Mouse (Mus musculus) limb, embryonic 11.5 days (tissue): Measurements from ENCODE around the gene Myo15. TPM values are rescaled to one million over a fixed set of nuclear protein-coding genes. Genes with fewer than 3 reads are reported as not detected.
A peak's percentile ranks its signal among the peaks of the same experiment; 100 is the strongest.
"Not testable (repeated sequence)": the region's sequence is repeated elsewhere in the genome, so short reads cannot be mapped to it uniquely, and the experiment has no call there.

Experiments used
- ATAC-seq: fragments of 200-750 bp; cut with Nextera tagmentation; 2 replicates; pipeline ENCODE4 v1.8.0; 2017; ENCODE audit warnings: low read depth; ENCODE audit not compliant: insufficient number of reproducible peaks, low FRiP score, low TSS enrichment
- DNase-seq: peaks from one replicate; pipeline ENCODE4 v3.0.0-alpha.2; 2015; ENCODE audit warnings: low spot score
- H3K27ac ChIP-seq: fragments of 300-500 bp; sonication (generic); replicated peaks from 2 replicates; pipeline ENCODE4 v1.5.1; 2014; ENCODE audit warnings: low read depth, mild to moderate bottlenecking, low read length
- H3K27me3 ChIP-seq: fragments of 300-500 bp; sonication (generic); 2 replicates; pipeline ENCODE4 v1.6.1; 2014; ENCODE audit warnings: mild to moderate bottlenecking, low read length, mixed read lengths; ENCODE audit not compliant: control insufficient read depth, insufficient read depth
- H3K36me3 ChIP-seq: fragments of 300-500 bp; sonication (generic); 2 replicates; pipeline ENCODE4 v1.6.1; 2014; ENCODE audit warnings: mild to moderate bottlenecking, low read length, moderate library complexity, mixed read lengths; ENCODE audit not compliant: control insufficient read depth, insufficient read depth
- H3K4me1 ChIP-seq: fragments of 300-500 bp; sonication (generic); 2 replicates; pipeline ENCODE4 v1.6.1; 2014; ENCODE audit warnings: low read length, mixed read lengths; ENCODE audit not compliant: control insufficient read depth, insufficient read depth
- H3K4me2 ChIP-seq: fragments of 300-500 bp; sonication (generic); 2 replicates; pipeline ENCODE4 v1.6.1; 2014; ENCODE audit warnings: low read depth, mild to moderate bottlenecking, moderate library complexity; ENCODE audit not compliant: severe bottlenecking
- H3K4me3 ChIP-seq: fragments of 300-500 bp; sonication (generic); 2 replicates; pipeline ENCODE4 v1.5.1; 2014; ENCODE audit warnings: low read depth, low read length
- H3K9ac ChIP-seq: fragments of 300-500 bp; sonication (generic); 2 replicates; pipeline ENCODE4 v1.6.1; 2014; ENCODE audit warnings: mild to moderate bottlenecking, low read length
- H3K9me3 ChIP-seq: fragments of 300-500 bp; sonication (generic); 2 replicates; pipeline ENCODE4 v1.6.1; 2016; ENCODE audit warnings: low read length; ENCODE audit not compliant: control insufficient read depth
- WGBS: fragments of 180-500 bp; shearing (Covaris S2); extraction: QIAGEN DNeasy Blood & Tissue Kit; methylation state at CpG from one replicate; pipeline ENCODE4 v1.1.7; 2014; 5-methylcytosine and 5-hydroxymethylcytosine counted together
- polyA plus RNA-seq: library from polyadenylated mRNA; unstranded; fragments of >200 nt; fragmentation: Nextera tagmentation; extraction: Ambion mirVana; gene quantifications from 2 replicates; pipeline ENCODE4 v1.2.1, GENCODE M21; 2014

Myo15 gene
- polyA plus RNA-seq, 1 experiment from 2014 or later: 0.17 TPM

- Histone ChIP-seq H3K4me1 (peaks cover 14% of the 10 kb centered on the region), H3K4me2 (no peak overlapping the region), H3K9ac (no peak overlapping the region), H3K4me3 (no peak overlapping the region), H3K9me3 (no peaks in the 10 kb centered on the region), H3K36me3 (peaks cover 5% of the 10 kb centered on the region; the same call in 1 of the 2 replicates), H3K27me3 (no peaks in the 10 kb centered on the region), H3K27ac (no peak overlapping the region)
- 87% methylated on average over 6 of the region's 6 CpGs for WGBS
- no peak for ATAC-seq
- DNase-seq: no peak
Observed at GRCm38 (mm10) chr11:60541831-60542230, 72.7 kb downstream of the Myo15 start.

- peaks cover 14% of the 10 kb centered on the region for H3K4me1 ChIP-seq
- not testable (repeated sequence) for ATAC-seq, H3K9me3 ChIP-seq, H3K27me3 ChIP-seq, H3K4me2 ChIP-seq, H3K4me3 ChIP-seq, H3K27ac ChIP-seq, H3K36me3 ChIP-seq, DNase-seq, H3K9ac ChIP-seq
- WGBS: 86% methylated on average over 5 of the region's 5 CpGs
Observed at GRCm38 (mm10) chr11:60543211-60543610, 74.1 kb downstream of the Myo15 start.

DNA sequence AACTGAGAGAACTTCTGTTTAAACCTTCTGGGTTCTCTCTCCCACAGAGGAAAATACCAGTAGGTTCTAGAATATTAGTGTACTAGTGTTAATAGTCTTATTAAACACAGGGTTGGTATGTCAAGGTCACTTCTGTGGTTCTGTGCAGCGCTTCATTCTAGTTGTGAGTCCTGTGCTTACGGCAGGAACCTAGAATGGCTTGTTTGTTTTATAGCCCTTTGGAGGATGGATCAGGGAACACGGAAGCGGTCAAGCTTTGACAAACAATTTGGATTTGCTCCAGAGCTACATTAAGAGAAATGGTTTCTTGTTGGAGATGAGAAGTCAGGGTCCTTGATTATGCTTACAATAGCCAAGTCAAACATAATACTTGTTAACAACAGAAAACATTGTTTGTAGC lies 76.3 kb downstream of the Myo15 start:
- H3K9me3 ChIP-seq: no peaks in the 10 kb centered on the region
- H3K9ac ChIP-seq: no peak overlapping the region
- H3K4me2 ChIP-seq: no peak overlapping the region
- ATAC-seq (no peak), DNase-seq (no peak)
- peaks cover 14% of the 10 kb centered on the region; the same call in 1 of the 2 replicates for H3K36me3 ChIP-seq
- 86% methylated on average over 4 of the region's 4 CpGs for WGBS
- H3K27ac ChIP-seq: no peak overlapping the region
- H3K4me1 ChIP-seq: peaks cover 9% of the 10 kb centered on the region
- H3K27me3 ChIP-seq: no peaks in the 10 kb centered on the region
- no peak overlapping the region for H3K4me3 ChIP-seq

- H3K4me3 ChIP-seq: no peak overlapping the region
- no peaks in the 10 kb centered on the region for H3K27me3 ChIP-seq
- no peaks in the 10 kb centered on the region for H3K4me1 ChIP-seq
- no peak overlapping the region for H3K4me2 ChIP-seq
- no peak for ATAC-seq
- peaks cover 16% of the 10 kb centered on the region; the same call in 1 of the 2 replicates for H3K36me3 ChIP-seq
- H3K9me3 ChIP-seq: no peaks in the 10 kb centered on the region
- H3K27ac ChIP-seq: no peak overlapping the region
- WGBS: 93% methylated on average over 3 of the region's 3 CpGs
- no peak overlapping the region for H3K9ac ChIP-seq
- no peak for DNase-seq
Observed at GRCm38 (mm10) chr11:60548112-60548511, 79.0 kb downstream of the Myo15 start.

DNA sequence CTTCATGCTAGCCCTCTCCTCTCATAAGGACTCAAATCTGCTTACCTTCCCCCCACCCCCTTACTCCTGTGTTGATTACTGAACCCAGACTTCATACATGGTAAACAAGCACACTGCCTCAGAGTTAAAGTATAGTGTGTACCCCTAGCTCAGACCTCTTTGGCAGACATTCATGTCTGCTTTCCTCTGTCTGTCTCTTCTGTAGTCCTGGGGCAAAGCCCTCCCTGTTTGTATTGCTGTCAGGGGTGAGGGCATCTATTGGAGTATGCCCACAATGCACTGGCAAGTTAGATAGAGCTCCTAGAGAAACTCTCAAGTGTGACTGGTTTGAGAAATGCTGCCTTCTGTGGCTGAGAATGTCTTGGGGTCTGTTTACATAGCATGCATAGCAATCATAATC lies 84.0 kb downstream of the Myo15 start:
- DNase-seq: no peak
- H3K4me2 ChIP-seq: no peak overlapping the region
- H3K27me3 ChIP-seq: no peaks in the 10 kb centered on the region
- H3K36me3 ChIP-seq: peaks cover 23% of the 10 kb centered on the region; the same call in 1 of the 2 replicates
- H3K4me1 ChIP-seq: no peaks in the 10 kb centered on the region
- no peak overlapping the region for H3K9ac ChIP-seq
- no peak overlapping the region for H3K27ac ChIP-seq
- no peaks in the 10 kb centered on the region for H3K9me3 ChIP-seq
- no peak for ATAC-seq
- no peak overlapping the region for H3K4me3 ChIP-seq

DNA sequence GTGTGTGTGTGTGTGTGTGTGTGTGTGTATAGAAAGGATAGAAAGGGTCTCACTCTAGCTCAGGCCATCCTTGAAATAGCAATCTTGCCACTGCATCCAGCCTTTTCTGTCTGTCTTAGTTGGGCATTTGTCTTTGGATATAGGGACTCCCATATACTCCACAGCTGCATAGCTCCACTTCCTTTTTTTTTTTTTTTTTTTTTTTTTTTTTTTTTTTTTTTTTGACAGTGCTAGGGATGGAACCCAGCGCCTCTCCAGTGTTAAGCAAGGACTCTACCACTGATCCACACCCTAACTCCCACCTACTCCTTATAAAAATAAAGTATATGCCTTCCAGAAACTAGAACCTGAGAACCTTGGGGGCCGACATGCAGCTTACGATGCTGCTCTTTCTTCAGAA lies 88.5 kb downstream of the Myo15 start:
- no peak overlapping the region for H3K4me3 ChIP-seq
- no peak for ATAC-seq
- no peaks in the 10 kb centered on the region for H3K4me1 ChIP-seq
- H3K4me2 ChIP-seq: no peak overlapping the region
- peaks cover 16% of the 10 kb centered on the region; the same call in 1 of the 2 replicates for H3K36me3 ChIP-seq
- H3K9me3 ChIP-seq: no peaks in the 10 kb centered on the region
- no peak overlapping the region for H3K9ac ChIP-seq
- no peak overlapping the region for H3K27ac ChIP-seq
- no peak for DNase-seq
- H3K27me3 ChIP-seq: no peaks in the 10 kb centered on the region
- WGBS: 94% methylated on average over 3 of the region's 3 CpGs

GRCm38 (mm10) chr11:60559342-60559741 lies 90.2 kb downstream of the Myo15 start:
- Histone ChIP-seq H3K4me2 (no peak overlapping the region), H3K27me3 (no peaks in the 10 kb centered on the region), H3K27ac (no peak overlapping the region), H3K36me3 (peaks cover 10% of the 10 kb centered on the region; the same call in 1 of the 2 replicates), H3K9ac (no peak overlapping the region), H3K4me3 (no peak overlapping the region), H3K4me1 (no peaks in the 10 kb centered on the region), H3K9me3 (no peaks in the 10 kb centered on the region)
- 21% methylated on average over 3 of the region's 3 CpGs for WGBS
- ATAC-seq: no peak
- peak; percentile 69 for DNase-seq

GRCm38 (mm10) chr11:60574006-60574405 lies 104.9 kb downstream of the Myo15 start:
- ATAC-seq, H3K27ac ChIP-seq, H3K9ac ChIP-seq, H3K9me3 ChIP-seq, H3K27me3 ChIP-seq, H3K4me2 ChIP-seq, DNase-seq, H3K4me3 ChIP-seq, H3K4me1 ChIP-seq, H3K36me3 ChIP-seq: not testable (repeated sequence)
- 82% methylated on average over 9 of the region's 12 CpGs for WGBS
